Mouse (Mus musculus): Measurements from ENCODE around the gene Clcn6. TPM values are rescaled to one million over a fixed set of nuclear protein-coding genes. Genes with fewer than 3 reads are reported as not detected.

Clcn6 gene
- polyA plus RNA-seq, 1 experiment from 2014 or later: 7.3 TPM

Other genes with a start within 250 kb of the Clcn6 start
- gene Zfp984, start 229.0 kb downstream of the Clcn6 start, polyA plus RNA-seq (2014; fragmentation: Nextera tagmentation; extraction: Ambion mirVana): 9.8 and 11.6 TPM in 2 replicates
- gene Zfp933, start 190.5 kb downstream of the Clcn6 start, polyA plus RNA-seq (2014; fragmentation: Nextera tagmentation; extraction: Ambion mirVana): 4.9 and 6.9 TPM in 2 replicates
- gene Miip, start 170.0 kb downstream of the Clcn6 start, polyA plus RNA-seq (2014; fragmentation: Nextera tagmentation; extraction: Ambion mirVana): 23.9 and 24.9 TPM in 2 replicates
- 7.2 and 10.8 TPM in 2 replicates for gene Fv1, start 169.8 kb downstream of the Clcn6 start, polyA plus RNA-seq (2014; fragmentation: Nextera tagmentation; extraction: Ambion mirVana)
- gene Mfn2, start 134.1 kb downstream of the Clcn6 start, polyA plus RNA-seq (2014; fragmentation: Nextera tagmentation; extraction: Ambion mirVana): 61.8 and 95.4 TPM in 2 replicates
- 40.1 and 50.2 TPM in 2 replicates for gene Plod1, start 102.1 kb downstream of the Clcn6 start, polyA plus RNA-seq (2014; fragmentation: Nextera tagmentation; extraction: Ambion mirVana)
- 16.4 and 16.5 TPM in 2 replicates for gene 2510039O18Rik, start 97.9 kb downstream of the Clcn6 start, polyA plus RNA-seq (2014; fragmentation: Nextera tagmentation; extraction: Ambion mirVana)
- gene Nppb, start 53.0 kb downstream of the Clcn6 start, polyA plus RNA-seq (2014; fragmentation: Nextera tagmentation; extraction: Ambion mirVana): 305 and 336 TPM in 2 replicates
- gene Nppa, start 38.1 kb downstream of the Clcn6 start, polyA plus RNA-seq (2014; fragmentation: Nextera tagmentation; extraction: Ambion mirVana): 5,496 and 5,973 TPM in 2 replicates
- 8.9 and 10.4 TPM in 2 replicates for gene Mthfr, start 256 bp upstream of the Clcn6 start, polyA plus RNA-seq (2014; fragmentation: Nextera tagmentation; extraction: Ambion mirVana)
- gene Agtrap, start 49.2 kb upstream of the Clcn6 start, polyA plus RNA-seq (2014; fragmentation: Nextera tagmentation; extraction: Ambion mirVana): 12.7 and 17.6 TPM in 2 replicates
- 45.3 and 47.2 TPM in 2 replicates for gene Mad2l2, start 91.6 kb upstream of the Clcn6 start, polyA plus RNA-seq (2014; fragmentation: Nextera tagmentation; extraction: Ambion mirVana)
- 0.06 and 0.16 TPM in 2 replicates for gene Draxin, start 91.9 kb upstream of the Clcn6 start, polyA plus RNA-seq (2014; fragmentation: Nextera tagmentation; extraction: Ambion mirVana)
- 23.3 and 24.5 TPM in 2 replicates for gene Fbxo6, start 113.3 kb upstream of the Clcn6 start, polyA plus RNA-seq (2014; fragmentation: Nextera tagmentation; extraction: Ambion mirVana)
- gene Fbxo44, start 121.7 kb upstream of the Clcn6 start, polyA plus RNA-seq (2014; fragmentation: Nextera tagmentation; extraction: Ambion mirVana): 20.4 and 24.8 TPM in 2 replicates
- 0.84 TPM in 2 replicates for gene Fbxo2, start 121.8 kb upstream of the Clcn6 start, polyA plus RNA-seq (2014; fragmentation: Nextera tagmentation; extraction: Ambion mirVana)
- gene Disp3, start 249.1 kb upstream of the Clcn6 start, polyA plus RNA-seq (2014; fragmentation: Nextera tagmentation; extraction: Ambion mirVana): 0.06 TPM in 1 of 2 replicates, not detected in the other

Data from heart, embryonic 11.5 days (tissue).